Mouse (Mus musculus): ENCODE results near the gene Slc25a27.

DNA sequence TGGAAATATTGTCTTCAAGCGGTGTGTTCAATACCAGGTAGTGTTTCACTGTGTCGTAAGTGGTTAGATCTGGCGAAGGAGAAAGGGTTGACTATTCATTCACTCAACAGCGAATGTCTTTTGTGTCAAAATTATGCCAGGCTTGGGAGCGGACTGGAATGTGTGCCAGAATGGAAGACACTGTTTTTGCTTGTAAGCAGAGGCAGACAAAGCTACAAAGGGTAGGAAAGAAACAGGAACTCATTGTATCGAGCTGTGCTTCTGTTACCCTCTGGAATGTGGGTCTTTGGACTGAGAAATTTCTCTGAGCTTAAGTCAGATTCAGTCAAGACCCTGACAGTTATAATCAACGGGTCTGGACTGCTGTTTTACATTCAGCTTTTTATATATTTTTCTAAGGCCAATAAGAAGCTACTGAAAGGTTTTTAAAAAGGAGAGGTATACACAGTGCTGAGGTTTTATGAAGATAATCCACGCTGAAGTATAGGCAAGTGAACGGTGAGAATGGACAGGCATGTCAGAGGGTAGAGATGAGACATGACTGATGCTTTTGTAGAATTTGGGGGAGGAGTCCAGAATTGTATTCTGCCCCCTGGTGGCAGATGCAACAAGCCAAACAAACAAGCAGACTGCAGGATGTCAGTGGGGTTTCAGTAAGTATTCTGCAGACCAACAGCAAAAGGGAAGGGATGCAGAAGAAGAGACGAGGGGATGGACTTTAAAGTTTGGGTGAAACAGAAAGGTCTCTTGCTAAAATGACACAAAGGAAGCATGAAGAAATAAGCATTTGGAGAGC, 17.2 kb downstream of the Slc25a27 start:
- TF ChIP-seq POLR2A (IDR thresholded peaks at IDR 0.05; ENCODE audit: low read depth, low read length) (no peak), CTCF (IDR thresholded peaks at IDR 0.05; ENCODE audit: extremely low read depth, insufficient read length, insufficient replicate concordance, low read depth, low read length) (no peak)
